Mouse (Mus musculus) kidney, postnatal 36 days (tissue): ENCODE measurements around the gene Megf8.
A peak's percentile ranks its signal among the peaks of the same experiment; 100 is the strongest.

Experiments used
- DNase-seq, 2 experiments: peaks; one replicate each; pipeline ENCODE4 v3.0.0; 2021 to 2022; ENCODE audit warnings: mixed read lengths in 2 of 2

The Megf8 gene

GRCm38 (mm10) chr7:25316532-25317445 lies at the start of gene Megf8:
Gene Megf8, plus strand, starts transcription at chr7:25317164.
- peak; percentile 97 to 99 for DNase-seq

- DNase-seq: peak; percentile 98 to 100
Measured at GRCm38 (mm10) chr7:25267301-25267750, 49.6 kb upstream of the Megf8 start, which contains the start of gene Cic. Gene Cic, plus strand, starts transcription at chr7:25267704.

GRCm38 (mm10) chr7:25267751-25268463 lies 49.1 kb upstream of the Megf8 start:
- DNase-seq: peak; percentile 99 to 100

GRCm38 (mm10) chr7:25268588-25268987 lies 48.4 kb upstream of the Megf8 start:
- no peak for DNase-seq

GRCm38 (mm10) chr7:25269029-25269428 lies 47.9 kb upstream of the Megf8 start:
- no peak for DNase-seq

- peak in 1 of 2 experiments; percentile 59 for DNase-seq
Measured at GRCm38 (mm10) chr7:25269545-25270271, 47.3 kb upstream of the Megf8 start.

GRCm38 (mm10) chr7:25270652-25271633 lies 46.0 kb upstream of the Megf8 start:
- no peak for DNase-seq

- DNase-seq: no peak
Measured at GRCm38 (mm10) chr7:25271651-25272444, 45.1 kb upstream of the Megf8 start.

GRCm38 (mm10) chr7:25272445-25273258 lies 44.3 kb upstream of the Megf8 start:
- DNase-seq: no peak

GRCm38 (mm10) chr7:25273259-25274241 lies 43.4 kb upstream of the Megf8 start:
- no peak for DNase-seq

- no peak for DNase-seq
Measured at GRCm38 (mm10) chr7:25274571-25274970, 42.4 kb upstream of the Megf8 start.

- DNase-seq: no peak
Measured at GRCm38 (mm10) chr7:25274996-25275395, 42.0 kb upstream of the Megf8 start.

- DNase-seq: no peak
Measured at GRCm38 (mm10) chr7:25275555-25276298, 41.2 kb upstream of the Megf8 start.

GRCm38 (mm10) chr7:25277405-25277804 lies 39.6 kb upstream of the Megf8 start:
- DNase-seq: no peak

GRCm38 (mm10) chr7:25277998-25278340 lies 39.0 kb upstream of the Megf8 start:
- DNase-seq: no peak

GRCm38 (mm10) chr7:25278341-25279075 lies 38.5 kb upstream of the Megf8 start:
- DNase-seq: peak; percentile 84 to 90
